Mouse (Mus musculus) neutrophil, adult 5-6 weeks (primary cell): ENCODE results near the gene Prr3. TPM values are rescaled to one million over a fixed set of nuclear protein-coding genes. Genes with fewer than 3 reads are reported as not detected.
A peak's percentile ranks its signal among the peaks of the same experiment; 100 is the strongest.

ENCODE experiments used
- ATAC-seq: fragments of 151-379, 151-347 bp; 2 replicates; pipeline ENCODE4 v1.8.0; 2017; ENCODE audit warnings: mild to moderate bottlenecking, moderate TSS enrichment; ENCODE audit not compliant: insufficient number of reproducible peaks, poor library complexity, low FRiP score, severe bottlenecking; ENCODE audit errors: extremely low read depth
- total RNA-seq: library from RNA; stranded (forward); fragments of 200-1000 nt; gene quantifications from 2 replicates; pipeline ENCODE4 v1.2.3, GENCODE M21; 2017

The Prr3 gene
- total RNA-seq, 1 experiment from 2014 or later, result 21.6 TPM

DNA sequence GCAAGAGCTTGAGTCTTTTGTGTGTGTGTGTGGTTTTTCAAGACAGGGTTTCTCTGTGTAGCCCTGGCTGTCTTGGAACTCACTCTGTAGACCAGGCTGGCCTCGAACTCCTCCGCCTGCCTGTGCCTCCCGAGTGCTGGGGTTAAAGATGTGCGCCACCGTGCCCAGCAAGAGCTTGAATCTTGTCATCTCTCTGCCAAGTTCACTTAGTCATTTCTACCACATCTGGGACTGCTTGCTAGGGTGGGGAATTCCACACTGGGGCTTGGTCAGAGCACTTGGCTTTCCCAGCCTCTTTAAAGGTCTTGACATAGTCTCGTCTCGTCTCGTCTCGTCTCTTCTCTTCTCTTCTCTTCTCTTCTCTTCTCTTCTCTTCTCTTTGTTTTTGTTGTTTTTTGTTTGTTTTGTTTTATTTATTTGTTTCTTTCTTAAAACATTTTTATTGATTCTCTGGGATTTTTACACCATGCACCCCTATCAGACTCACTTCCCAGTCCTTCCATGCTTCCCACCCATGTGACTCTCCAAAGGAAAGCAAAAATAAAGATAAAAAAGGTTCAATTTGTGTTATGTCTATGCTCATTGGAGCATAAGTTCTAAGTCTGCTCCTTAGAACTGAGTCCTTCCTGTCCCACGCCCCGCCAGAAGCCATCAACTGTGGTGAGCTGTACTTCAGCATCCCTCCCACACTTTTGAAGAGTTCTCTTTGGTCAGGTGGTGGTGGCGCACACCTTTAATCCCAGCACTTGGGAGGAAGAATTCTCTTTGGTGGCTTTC is 21.3 kb upstream of the Prr3 start:
- ATAC-seq, result no peak

DNA sequence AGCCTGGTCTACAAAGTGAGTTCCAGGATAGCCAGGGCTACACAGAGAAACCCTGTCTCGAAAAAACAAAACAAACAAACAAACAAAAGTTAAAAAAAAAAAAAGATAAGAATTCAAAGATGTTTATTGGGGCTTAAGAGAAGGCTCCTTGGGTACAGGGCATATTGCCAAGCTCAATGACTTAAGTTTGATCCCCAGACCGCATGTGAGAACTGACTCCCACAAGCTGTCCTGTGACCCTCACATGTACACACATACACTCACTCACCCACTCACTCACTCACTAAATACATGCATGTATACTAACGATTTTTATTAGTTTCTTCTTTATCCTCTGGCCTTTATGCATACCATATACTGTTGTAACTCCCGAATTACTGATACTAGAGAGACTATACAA is 20.3 kb upstream of the Prr3 start:
- ATAC-seq, result no peak

GRCm38 (mm10) chr17:35999356-35999755 is 19.3 kb upstream of the Prr3 start:
- peak; percentile 21; the same call in 1 of the 2 replicates for ATAC-seq

- ATAC-seq, result no peak
Measured at GRCm38 (mm10) chr17:35998545-35999305, 18.7 kb upstream of the Prr3 start.

GRCm38 (mm10) chr17:35997713-35998510 is 17.9 kb upstream of the Prr3 start:
- peak; percentile 51 for ATAC-seq

DNA sequence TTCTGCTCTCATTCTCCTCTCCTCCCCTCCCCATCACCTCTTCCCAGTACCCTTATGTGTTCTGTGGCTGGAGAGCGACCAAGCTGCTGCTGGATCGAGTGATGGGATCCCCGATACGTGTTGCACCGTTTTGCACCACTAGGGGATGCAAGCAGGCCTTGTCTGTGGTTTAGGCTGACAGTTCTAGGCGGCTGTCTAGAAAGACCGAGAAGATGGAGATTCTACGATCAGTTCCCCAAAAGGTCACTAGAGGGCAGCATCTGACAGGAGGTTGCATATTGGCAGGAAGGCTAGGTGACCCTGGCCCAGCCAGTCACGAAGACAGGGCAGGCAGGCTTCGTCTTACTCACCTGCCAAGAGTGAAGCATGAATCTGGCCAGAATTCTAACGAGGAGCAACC is 16.9 kb upstream of the Prr3 start:
- ATAC-seq, result peak; percentile 75

- ATAC-seq, result no peak
Measured at GRCm38 (mm10) chr17:35994879-35995240, 14.8 kb upstream of the Prr3 start.

GRCm38 (mm10) chr17:35994175-35994878 is 14.3 kb upstream of the Prr3 start:
- ATAC-seq, result peak; percentile 62

DNA sequence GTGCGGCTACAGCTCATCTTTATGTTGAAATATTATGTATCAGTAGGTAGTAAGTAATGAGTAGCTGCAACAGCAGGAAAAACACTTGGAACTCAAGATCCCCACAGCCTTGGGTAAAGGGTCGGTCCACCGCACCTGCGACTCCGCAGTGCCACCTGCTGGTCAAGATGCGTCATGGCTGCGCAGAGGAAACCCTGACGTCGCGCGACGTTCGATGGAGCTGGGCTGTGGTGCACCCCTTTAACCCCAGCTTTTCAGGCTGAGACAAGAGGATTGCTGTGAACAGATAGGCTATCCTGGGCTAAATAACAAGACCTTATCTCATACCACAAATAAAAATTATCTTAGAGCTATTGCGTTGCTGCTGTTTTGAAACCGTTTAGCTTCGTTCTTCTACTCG is 13.6 kb upstream of the Prr3 start:
- ATAC-seq, result peak; percentile 58

DNA sequence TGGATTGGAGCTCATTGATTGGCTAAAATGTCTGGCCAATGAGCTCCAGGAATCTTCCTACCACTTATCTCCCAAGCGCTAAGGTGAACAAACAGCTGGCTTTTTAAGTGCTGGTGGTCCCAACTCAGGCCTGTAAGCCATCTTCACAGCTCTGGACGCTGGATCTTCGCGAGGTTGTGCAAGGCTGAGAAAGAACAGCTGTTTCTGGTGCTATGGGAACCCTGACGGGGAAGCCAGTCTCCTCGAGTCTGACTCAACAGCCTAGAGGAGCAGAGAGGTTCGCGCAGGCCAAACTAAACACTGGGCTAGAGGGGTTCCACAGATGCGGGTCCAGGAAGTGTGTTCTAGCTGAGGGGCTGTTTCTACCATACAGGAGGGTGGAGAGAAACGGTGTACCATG is 11.7 kb upstream of the Prr3 start:
- no peak for ATAC-seq

DNA sequence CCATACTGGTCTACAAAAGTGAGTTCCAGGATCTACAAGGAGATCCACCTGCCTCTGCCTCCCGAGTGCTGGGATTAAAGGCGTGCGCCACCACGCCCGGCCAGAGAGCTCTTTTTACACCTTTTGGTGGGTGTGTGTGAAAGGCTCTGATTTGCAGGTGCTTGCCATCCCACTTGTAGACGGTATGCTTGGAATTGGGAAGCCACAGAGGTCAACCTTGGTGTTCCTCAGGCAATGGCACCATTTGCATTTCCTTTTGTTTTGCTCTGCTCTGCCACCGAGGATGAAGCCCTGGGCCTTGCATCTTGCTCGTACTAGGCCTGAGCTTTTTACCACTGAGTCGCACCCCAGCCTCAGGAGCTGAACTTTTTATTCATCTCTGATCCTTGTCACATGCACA is 1.7 kb upstream of the Prr3 start:
- no peak for ATAC-seq

- no peak; the same call in 1 of the 2 replicates for ATAC-seq
Measured at GRCm38 (mm10) chr17:35980363-35980754, 323 bp upstream of the Prr3 start.

GRCm38 (mm10) chr17:35978811-35979400 is 1.1 kb downstream of the Prr3 start:
- ATAC-seq, result no peak; the same call in 1 of the 2 replicates

DNA sequence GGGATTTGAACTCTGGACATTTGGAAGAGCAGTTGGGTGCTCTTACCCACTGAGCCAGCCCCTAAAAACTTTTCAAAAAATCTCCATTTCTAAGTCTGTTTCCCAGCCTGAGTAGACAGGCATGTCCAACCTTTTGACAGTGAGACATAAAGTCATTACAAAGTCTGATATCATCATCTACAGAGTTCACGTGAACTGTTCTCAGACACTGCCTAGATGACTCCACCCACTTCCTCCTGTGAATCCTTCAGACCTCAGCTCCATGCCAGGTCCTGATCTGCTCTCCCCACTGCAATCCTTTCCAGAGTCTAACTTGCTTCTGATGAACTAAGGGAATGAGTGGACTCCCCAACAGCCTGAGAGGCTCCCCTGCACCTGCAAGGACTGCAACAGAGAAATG is 7.9 kb downstream of the Prr3 start:
- no peak for ATAC-seq

DNA sequence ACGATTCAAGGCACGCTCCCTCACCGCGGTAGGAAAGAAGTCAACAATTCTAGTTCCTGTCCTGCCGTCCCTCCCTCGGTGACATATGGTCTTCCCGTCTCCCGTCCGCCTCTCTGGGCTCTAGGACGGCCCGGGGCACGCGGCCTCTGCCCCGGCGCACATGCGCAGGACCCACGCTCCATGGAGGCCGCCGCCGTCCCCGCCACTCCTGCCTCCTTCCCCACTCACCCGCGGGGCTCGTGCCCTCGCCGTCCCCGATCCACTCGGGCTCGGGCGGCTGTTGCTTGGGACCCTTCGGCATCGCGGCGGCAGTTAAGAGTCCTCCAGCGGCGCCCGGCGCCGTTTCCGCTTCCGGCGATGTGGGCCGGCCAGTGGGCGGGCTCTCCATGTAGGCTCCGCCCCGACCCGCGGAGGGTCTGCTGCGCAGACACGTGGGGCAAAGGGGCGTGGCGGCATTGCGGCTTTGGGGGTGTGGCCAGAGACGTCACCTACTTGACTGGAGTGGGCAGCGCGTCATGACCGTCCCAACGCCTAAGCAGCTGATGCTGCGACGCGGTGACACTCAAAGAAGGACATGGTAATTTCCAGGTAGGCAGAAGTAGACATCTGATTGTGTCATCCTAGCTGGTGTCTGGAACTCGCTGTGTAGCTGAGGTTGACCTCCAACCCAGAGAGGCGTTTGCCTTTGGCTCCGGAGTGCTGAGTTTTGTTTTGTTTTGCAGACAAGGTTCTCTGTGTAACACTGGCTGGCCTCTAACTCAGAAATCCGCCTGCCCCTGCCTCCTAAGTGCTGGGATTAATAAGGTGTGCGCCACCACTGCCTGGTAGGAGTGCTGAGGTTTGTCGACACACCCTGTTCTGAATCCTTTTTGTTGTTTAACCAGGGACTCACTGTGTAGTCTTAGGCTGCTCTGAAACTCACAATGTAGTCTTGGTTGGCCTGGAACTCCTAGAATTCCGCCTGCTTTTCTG is 10.3 kb downstream of the Prr3 start, which contains the start of gene Abcf1:
Abcf1 (minus strand) TSS at position 344 of the 972 bp plus-strand sequence.
- peak; percentile 96 for ATAC-seq

- no peak for ATAC-seq
Measured at GRCm38 (mm10) chr17:35967621-35968020, 12.4 kb downstream of the Prr3 start.

- ATAC-seq, result no peak
Measured at GRCm38 (mm10) chr17:35963279-35963678, 16.8 kb downstream of the Prr3 start.
